Mouse (Mus musculus): Measurements from ENCODE around the gene Tob1.
A peak's percentile ranks its signal among the peaks of the same experiment; 100 is the strongest.

DNA sequence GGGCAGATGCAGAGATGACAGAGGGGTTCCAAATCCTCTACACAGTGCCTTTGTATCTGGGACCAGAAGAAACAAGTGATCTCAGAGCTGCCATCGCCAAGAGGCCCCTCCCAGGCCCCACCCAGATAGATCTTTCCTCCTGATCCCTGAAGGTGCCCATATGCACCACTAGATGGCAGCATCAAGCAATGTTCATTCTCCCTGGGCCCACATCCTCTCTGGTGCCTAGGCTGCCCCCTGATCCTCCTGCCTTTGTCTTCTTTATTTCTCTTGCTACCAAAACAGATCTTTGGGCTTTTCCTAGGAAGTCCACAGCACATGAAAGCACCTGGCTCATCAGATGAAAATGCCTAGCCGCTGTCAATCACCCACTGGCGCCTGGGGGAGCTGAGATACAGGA lies 24.8 kb downstream of the Tob1 start:
- peak; percentile 95 for TF ChIP-seq CTCF (IDR thresholded peaks at IDR 0.05; ENCODE audit: low read depth)
- no peak for TF ChIP-seq EP300 (IDR thresholded peaks at IDR 0.05; ENCODE audit: low read depth)

Data from liver, postnatal 0 days (tissue).